Mouse (Mus musculus): ENCODE measurements around the gene Hip1r. TPM values are rescaled to one million over a fixed set of nuclear protein-coding genes. Genes with fewer than 3 reads are reported as not detected.
"Not testable (repeated sequence)": the region's sequence is repeated elsewhere in the genome, so short reads cannot be mapped to it uniquely, and the experiment has no call there.

Hip1r gene
- polyA plus RNA-seq, 1 experiment from 2014 or later: 19.0 TPM

DNA sequence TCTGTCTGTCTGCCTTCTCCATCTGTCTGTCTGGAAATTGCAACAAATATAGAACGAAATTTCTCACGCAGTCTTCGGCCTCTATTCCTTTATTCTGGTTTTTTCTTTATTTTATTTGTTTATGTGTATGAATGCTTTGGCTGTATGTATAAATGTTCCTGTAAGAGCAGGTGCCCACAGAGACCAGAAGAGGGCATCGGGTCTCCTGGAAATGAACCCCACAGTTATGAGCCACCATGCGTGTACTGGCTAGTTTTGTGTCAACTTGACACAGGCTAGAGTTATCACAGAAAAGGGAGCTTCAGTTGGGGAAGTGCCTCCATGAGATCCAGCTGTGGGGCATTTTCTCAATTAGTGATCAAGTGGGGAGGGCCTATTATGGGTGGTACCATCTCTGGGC, 70.6 kb downstream of the Hip1r start:
- no peak overlapping the region for H3K9ac ChIP-seq (replicated peaks)
- no peak for ATAC-seq
- 61% methylated on average over 5 of the region's 5 CpGs for WGBS

DNA sequence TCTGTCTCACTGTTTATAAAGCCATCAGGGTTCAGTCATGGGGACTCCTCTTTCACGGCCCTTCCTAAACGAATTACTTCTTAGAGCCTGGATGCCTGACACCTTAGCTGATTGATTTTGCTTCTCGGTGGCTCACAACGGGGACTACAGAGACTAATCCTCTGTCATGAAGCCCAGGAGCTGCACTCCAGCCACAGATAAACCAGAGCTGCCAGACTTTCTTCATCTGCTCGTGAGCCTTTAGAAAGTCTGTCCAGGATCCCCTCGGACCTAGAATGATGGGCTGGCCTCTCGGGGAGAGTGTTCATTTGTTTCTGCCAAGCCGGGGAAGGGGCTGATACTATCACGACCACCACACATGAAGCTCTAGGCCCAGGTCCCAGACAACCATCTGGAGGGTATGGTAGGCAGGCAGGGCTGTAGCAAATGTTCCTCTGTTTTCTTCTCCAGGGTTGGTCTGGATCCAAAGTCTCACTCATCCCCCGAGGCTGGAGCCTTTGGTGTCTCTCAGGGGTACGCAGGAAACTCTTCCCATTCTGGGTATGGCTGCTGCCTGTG, 72.1 kb downstream of the Hip1r start:
- no peak for ATAC-seq
- peaks cover 12% of the 10 kb centered on the region; the same call in 1 of the 2 replicates for H3K27me3 ChIP-seq
- H3K4me2 ChIP-seq (replicated peaks): no peak overlapping the region
- H3K27ac ChIP-seq: peak overlapping the region; percentile 70
- 24% methylated on average over 11 of the region's 11 CpGs for WGBS
- H3K4me3 ChIP-seq (replicated peaks): no peak overlapping the region
- H3K9me3 ChIP-seq: no peaks in the 10 kb centered on the region
- no peaks in the 10 kb centered on the region for H3K36me3 ChIP-seq
- H3K9ac ChIP-seq (replicated peaks): no peak overlapping the region
- H3K4me1 ChIP-seq (replicated peaks): peaks cover 34% of the 10 kb centered on the region

More for the DNA sequence above, 70.6 kb downstream of the Hip1r start:
- Histone ChIP-seq H3K4me2 (replicated peaks) (no peak overlapping the region), H3K4me3 (replicated peaks) (no peak overlapping the region), H3K27me3 (peaks cover 12% of the 10 kb centered on the region; the same call in 1 of the 2 replicates), H3K9me3 (no peaks in the 10 kb centered on the region), H3K36me3 (no peaks in the 10 kb centered on the region), H3K27ac (peak overlapping the region; percentile 86), H3K4me1 (replicated peaks) (peaks cover 23% of the 10 kb centered on the region)

DNA sequence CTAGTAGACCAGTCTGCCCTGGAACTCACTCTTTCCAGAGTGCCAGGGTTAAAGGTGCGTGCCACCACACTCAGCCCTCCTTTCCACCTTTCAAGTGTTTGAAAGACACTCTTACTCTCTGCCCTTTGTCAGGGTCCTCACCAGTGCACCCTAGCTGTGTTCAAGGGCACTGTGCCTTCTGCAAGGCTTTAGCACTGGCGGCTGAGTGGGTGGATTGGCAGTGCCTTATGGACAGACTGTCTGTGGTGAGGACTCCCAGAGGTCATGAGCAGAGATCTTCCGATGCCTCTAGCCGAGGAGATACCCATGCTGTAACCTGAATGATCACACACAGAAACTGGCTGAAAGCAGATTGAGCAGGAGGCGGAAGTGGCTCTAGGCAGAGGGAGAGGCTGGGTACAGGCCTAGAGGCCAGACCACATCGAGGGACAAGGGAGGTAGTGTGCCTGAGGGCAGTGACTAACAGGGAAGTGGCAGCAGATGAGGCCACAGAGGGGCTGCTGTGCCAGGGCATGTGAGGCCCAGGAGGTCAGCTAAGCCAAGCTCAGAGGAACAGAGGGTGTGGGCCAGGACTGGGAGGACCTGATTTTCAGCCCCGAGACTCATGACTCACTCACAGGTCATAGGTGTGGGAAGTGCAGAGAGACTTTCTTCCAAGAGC, 73.4 kb downstream of the Hip1r start:
- WGBS: 84% methylated on average over 7 of the region's 7 CpGs
- Histone ChIP-seq H3K36me3 (no peaks in the 10 kb centered on the region), H3K4me3 (replicated peaks) (no peak overlapping the region), H3K27ac (no peak overlapping the region), H3K4me2 (replicated peaks) (no peak overlapping the region), H3K4me1 (replicated peaks) (peaks cover 36% of the 10 kb centered on the region), H3K27me3 (peaks cover 12% of the 10 kb centered on the region; the same call in 1 of the 2 replicates), H3K9me3 (no peaks in the 10 kb centered on the region), H3K9ac (replicated peaks) (no peak overlapping the region)
- ATAC-seq: no peak

DNA sequence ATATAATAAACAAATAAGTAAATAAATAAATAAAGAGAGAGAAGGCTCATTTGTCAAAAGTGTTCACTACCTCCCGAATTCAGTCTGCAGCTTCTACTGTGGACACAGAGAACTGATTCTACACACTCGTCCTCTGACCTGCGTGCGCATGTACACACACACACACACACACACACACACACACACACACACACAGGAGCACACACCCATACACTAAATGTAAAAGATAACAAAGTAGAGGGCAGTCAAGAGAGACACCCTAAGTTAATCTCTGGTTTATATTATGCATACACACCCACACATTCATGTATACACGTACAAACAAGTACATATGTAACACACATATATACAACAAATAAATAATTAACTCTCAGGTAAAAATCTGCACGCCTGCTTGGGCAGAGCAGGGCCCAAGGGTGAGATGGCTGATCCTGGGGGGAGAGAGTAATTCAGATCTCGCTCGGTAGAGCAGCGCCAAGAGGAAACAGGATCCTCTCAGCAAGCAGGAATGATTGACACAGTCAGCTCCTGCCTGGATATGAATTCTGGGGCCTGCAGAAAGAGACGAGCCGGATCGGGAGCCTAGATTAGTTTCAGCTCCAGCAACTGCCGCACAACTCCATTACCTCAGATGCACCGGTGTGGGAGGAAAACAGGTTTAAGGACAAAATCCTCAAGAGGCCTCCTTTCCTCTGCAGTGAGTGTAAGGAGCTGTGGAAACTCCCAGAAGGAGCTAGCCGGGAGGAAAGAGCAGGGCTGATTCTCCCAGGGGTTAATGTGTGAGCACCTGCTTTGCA, 76.0 kb downstream of the Hip1r start:
- H3K9me3 ChIP-seq: no peaks in the 10 kb centered on the region
- WGBS: 67% methylated on average over 15 of the region's 15 CpGs
- H3K4me2 ChIP-seq (replicated peaks): no peak overlapping the region
- peaks cover 12% of the 10 kb centered on the region; the same call in 1 of the 2 replicates for H3K27me3 ChIP-seq
- no peak overlapping the region for H3K9ac ChIP-seq (replicated peaks)
- H3K36me3 ChIP-seq: no peaks in the 10 kb centered on the region
- H3K4me3 ChIP-seq (replicated peaks): no peak overlapping the region
- H3K27ac ChIP-seq: peak overlapping the region; percentile 68
- peaks cover 24% of the 10 kb centered on the region for H3K4me1 ChIP-seq (replicated peaks)
- no peak for ATAC-seq

DNA sequence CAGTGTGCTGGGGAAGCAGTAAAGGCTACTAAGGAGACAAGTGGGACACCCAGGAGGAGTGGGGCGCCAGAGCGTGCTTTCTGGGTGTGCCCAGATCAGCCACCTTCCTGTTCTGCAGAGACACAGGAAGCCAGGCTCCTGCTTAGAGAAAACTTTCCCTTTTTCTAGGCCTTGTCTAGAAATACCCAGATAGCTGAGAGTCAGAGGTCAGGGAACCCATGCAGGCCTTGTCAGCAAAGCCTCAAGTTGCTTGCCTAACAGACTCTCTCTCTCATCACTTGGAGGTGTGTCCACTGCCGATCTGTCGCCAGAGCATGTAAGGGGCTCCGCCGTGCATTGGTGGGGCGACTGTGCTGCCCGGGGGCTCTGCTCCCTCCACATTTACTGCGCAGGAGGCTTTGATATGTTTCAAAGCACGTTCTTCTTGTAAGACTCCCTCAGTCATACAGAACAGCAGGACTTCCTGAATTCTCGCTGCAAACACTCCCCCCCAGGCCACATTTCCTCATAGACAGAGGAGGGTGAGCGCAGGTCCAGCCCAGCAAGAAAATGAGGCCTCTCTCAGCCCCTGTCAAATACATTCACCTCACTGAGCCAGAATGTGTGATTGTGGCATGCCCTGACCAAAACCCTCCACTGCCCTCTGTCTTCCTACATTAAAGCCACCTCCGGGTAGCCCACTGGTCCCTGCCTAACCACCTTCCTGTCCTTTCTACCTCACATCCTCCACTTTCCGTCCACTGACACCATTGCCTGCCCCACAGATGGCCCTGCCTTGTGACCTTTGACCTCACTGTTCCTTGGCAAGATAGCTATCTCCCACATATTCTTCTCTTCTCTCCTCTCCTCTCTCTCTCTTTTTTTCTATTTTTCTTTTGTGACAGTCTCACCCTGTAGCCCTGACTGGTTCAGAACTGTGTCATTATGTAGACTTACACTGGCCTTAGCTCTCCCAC, 76.9 kb downstream of the Hip1r start:
- H3K4me1 ChIP-seq (replicated peaks): peaks cover 18% of the 10 kb centered on the region
- H3K4me2 ChIP-seq (replicated peaks): no peak overlapping the region
- no peak for ATAC-seq
- no peak overlapping the region for H3K4me3 ChIP-seq (replicated peaks)
- H3K36me3 ChIP-seq: no peaks in the 10 kb centered on the region
- 56% methylated on average over 14 of the region's 14 CpGs for WGBS
- H3K9ac ChIP-seq (replicated peaks): 0 out of 2 replicates have a peak overlapping the region, but pooled peaks have one; percentile 5
- H3K27me3 ChIP-seq: peaks cover 12% of the 10 kb centered on the region; the same call in 1 of the 2 replicates
- H3K27ac ChIP-seq: peak overlapping the region; percentile 68
- no peaks in the 10 kb centered on the region for H3K9me3 ChIP-seq

DNA sequence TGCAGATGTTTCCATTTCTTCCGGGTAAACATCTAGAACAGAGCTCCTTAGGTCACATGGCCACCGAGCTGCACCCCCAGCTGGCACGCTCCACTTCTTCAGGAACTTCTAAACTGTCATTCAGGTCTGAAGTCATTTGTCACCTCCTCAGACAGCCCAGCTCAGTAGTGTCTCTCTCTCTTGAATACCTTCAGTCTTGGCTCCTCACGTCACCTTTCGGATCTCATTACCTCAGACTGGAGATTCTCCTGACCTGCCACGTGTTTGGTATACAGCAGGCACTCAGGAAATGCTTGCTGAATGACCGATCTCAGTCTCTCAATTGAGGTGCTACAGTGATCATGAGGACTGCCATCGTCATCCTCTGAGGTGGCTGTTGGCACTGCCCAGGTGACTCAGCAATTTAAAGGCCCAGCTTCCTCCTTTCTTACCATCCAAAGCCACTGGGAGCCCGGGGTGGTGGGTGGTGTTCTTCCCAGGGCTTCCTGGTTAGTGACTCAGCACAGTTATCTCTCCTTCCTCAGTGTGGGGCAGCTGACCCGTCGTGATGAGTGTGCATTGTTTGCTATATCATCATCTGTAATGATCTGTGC, 78.6 kb downstream of the Hip1r start:
- H3K4me2 ChIP-seq (replicated peaks): no peak overlapping the region
- H3K4me1 ChIP-seq (replicated peaks): peaks cover 13% of the 10 kb centered on the region
- no peak overlapping the region for H3K27ac ChIP-seq
- no peaks in the 10 kb centered on the region for H3K36me3 ChIP-seq
- H3K27me3 ChIP-seq: peaks cover 8% of the 10 kb centered on the region; the same call in 1 of the 2 replicates
- H3K9ac ChIP-seq (replicated peaks): no peak overlapping the region
- WGBS: 84% methylated on average over 11 of the region's 11 CpGs
- H3K4me3 ChIP-seq (replicated peaks): no peak overlapping the region
- H3K9me3 ChIP-seq: 0 out of 2 replicates have a peak, but pooled peaks cover 4% of the 10 kb centered on the region
- no peak for ATAC-seq

DNA sequence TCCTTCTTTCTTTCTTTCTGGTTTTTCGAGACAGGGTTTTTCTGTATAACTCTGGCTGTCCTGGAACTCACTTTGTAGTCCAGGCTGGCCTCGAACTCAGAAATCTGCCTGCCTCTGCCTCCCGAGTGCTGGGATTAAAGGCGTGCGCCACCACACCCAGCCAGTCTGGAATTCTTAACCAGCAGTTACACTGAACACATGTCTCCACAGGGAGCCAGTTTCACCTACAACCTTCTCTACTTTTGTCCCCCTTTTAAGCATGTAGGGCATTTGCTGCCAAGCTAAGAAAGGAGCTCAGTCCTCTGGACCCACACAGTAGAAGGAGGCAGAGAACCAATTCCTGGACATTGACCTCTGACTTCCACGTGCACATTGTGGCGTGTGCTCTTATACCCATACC, 79.2 kb downstream of the Hip1r start:
- not testable (repeated sequence) for H3K36me3 ChIP-seq; H3K9ac ChIP-seq (replicated peaks); H3K27ac ChIP-seq; H3K4me2 ChIP-seq (replicated peaks); ATAC-seq; H3K4me3 ChIP-seq (replicated peaks); H3K9me3 ChIP-seq; H3K27me3 ChIP-seq
- H3K4me1 ChIP-seq (replicated peaks): peaks cover 13% of the 10 kb centered on the region
- 95% methylated on average over 7 of the region's 7 CpGs for WGBS

Small RNA genes lying within 50 kb of the gene (microRNA-seq; reads per million reads assigned to microRNA genes)
- gene Mir7032: 1.0 reads per million

Other genes with a start within 250 kb of the Hip1r start
- 173 and 184 TPM in 2 replicates for gene Rsrc2, start 224.2 kb upstream of the Hip1r start, polyA plus RNA-seq (2015; fragmentation: Nextera tagmentation; extraction: Ambion mirVana)
- 14.8 TPM in 2 replicates for gene Kntc1, start 223.9 kb upstream of the Hip1r start, polyA plus RNA-seq (2015; fragmentation: Nextera tagmentation; extraction: Ambion mirVana)
- gene Hcar2, start 108.1 kb upstream of the Hip1r start, polyA plus RNA-seq (2015; fragmentation: Nextera tagmentation; extraction: Ambion mirVana): not detected in 2 replicates
- 0.08 and 0.30 TPM in 2 replicates for gene Hcar1, start 93.6 kb upstream of the Hip1r start, polyA plus RNA-seq (2015; fragmentation: Nextera tagmentation; extraction: Ambion mirVana)
- 145 and 162 TPM in 2 replicates for gene Denr, start 66.5 kb upstream of the Hip1r start, polyA plus RNA-seq (2015; fragmentation: Nextera tagmentation; extraction: Ambion mirVana)
- 3.3 and 4.3 TPM in 2 replicates for gene Gm43518, start 46.2 kb upstream of the Hip1r start, polyA plus RNA-seq (2015; fragmentation: Nextera tagmentation; extraction: Ambion mirVana)
- 5.1 and 8.0 TPM in 2 replicates for gene Ccdc62, start 42.9 kb upstream of the Hip1r start, polyA plus RNA-seq (2015; fragmentation: Nextera tagmentation; extraction: Ambion mirVana)
- 71.5 and 79.3 TPM in 2 replicates for gene Vps37b, start 58.6 kb downstream of the Hip1r start, polyA plus RNA-seq (2015; fragmentation: Nextera tagmentation; extraction: Ambion mirVana)
- gene Abcb9, start 122.2 kb downstream of the Hip1r start, polyA plus RNA-seq (2015; fragmentation: Nextera tagmentation; extraction: Ambion mirVana): 4.7 and 4.9 TPM in 2 replicates
- gene Ogfod2, start 138.7 kb downstream of the Hip1r start, polyA plus RNA-seq (2015; fragmentation: Nextera tagmentation; extraction: Ambion mirVana): 25.4 and 30.6 TPM in 2 replicates
- gene Arl6ip4, start 142.5 kb downstream of the Hip1r start, polyA plus RNA-seq (2015; fragmentation: Nextera tagmentation; extraction: Ambion mirVana): 82.3 and 85.8 TPM in 2 replicates